Mouse (Mus musculus) R1 (cell line): ENCODE results near the gene Maneal.
A peak's percentile ranks its signal among the peaks of the same experiment; 100 is the strongest.

Experiments used
- DNase-seq: peaks from one replicate; pipeline ENCODE4 v3.0.0-alpha.2; 2018; ENCODE audit warnings: low read depth, low spot score

Gene Maneal

DNA sequence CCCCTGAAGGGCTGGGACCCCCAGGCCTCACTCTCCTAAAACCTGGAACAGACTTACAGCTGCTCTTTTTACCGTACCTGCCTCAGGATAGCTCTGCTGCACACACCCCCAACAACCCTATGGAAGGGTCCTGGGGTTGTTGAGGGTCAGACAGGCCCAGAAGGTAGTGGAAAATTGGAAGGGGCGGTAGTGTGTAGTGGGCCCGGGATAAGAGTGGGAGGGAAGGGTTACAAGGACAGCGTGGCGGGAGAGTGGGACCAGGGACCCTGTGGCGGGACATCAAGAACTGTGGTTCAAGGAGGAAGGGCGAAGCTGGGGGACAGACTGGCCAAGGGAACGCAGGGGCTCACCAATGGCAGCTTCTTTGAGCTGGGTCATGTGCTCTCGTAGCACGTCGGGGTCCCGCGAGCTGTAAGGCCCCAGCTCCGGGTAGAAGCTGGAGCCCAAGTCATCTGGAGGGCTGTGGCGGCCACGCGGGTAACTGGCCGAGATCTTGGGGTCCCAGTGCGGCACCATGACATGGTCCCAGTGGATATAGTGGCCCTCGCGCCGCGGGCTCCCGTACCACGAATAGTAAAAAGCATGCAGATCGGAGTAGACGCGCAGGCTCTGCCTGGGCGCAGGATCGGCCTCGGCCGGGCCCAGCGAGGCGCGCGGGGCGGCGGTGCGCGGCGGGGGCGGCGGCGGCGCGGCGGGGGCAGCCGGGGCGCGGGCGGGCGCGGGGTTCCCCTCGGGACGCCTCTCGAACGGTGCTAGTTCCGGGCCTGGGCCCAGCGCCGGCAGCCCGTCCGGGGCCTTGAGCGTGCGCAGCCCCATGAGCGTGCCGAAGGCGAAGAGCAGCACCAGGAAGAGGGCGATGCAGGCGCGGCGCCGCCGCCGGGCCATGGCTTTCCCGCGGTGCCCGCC, at the start of gene Maneal:
Gene Maneal, minus strand, starts transcription at position 889 of the 906 bp plus-strand sequence.
- peak; percentile 48 for DNase-seq

DNA sequence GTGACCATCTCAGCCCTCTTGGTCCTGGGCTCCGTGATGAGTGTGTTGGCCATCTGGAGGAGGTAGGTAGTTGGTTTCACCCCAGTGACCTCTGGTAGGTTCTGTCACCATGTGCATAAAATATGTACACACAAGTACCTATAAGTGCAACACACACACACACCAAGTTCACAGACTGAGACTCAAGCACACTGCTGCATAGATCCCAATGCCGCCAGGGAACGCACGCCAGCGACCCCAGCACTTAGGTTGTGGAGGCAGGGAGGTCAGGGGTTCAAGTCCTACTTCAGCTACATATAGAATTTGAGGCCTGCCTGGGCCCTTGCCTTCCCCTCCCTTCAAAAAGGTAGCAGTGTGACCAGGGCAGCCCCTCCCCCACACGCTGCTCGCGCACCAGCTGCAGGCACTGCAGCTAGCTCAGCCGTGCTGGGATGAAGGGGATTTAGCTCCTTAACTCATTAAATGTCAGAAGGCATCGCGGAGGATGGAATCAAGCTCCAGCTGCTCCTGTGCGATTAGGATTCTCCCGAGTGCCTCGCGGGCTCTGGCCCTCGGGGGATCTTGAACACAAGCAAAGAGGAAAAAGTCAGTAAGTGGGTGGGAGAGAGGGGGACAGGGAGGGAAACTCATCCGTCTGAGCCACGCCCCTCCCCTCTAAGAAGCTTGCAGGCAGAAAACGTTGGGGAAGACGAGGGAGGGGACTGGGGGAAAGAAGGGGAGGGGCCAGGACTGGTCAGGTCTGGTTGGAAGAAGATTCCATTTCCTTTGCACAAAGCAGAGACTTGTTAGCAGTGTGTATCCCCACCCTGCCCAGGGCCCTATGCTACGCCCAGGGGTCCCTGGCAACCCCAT, 44.2 kb upstream of the Maneal start:
- peak; percentile 94 for DNase-seq

DNA sequence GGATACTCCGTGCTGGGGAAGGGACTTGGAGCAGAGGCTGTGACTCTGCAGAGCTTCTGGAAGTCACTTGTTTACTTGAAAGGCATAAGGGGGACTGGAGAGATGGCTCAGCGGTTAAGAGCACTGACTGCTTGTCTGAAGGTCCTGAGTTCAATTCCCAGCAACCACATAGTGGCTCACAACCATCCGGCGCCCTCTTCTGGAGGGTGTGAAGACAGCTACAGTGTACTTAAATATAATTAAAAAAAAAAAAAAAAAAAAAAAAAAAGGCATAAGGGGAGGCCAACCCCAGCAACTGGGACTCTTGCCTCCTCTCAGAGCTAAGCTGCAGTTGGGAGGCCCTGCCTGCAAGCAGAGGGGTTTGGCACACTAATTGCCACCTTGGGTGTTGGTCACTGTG, 43.4 kb upstream of the Maneal start:
- DNase-seq: peak; percentile 63

DNA sequence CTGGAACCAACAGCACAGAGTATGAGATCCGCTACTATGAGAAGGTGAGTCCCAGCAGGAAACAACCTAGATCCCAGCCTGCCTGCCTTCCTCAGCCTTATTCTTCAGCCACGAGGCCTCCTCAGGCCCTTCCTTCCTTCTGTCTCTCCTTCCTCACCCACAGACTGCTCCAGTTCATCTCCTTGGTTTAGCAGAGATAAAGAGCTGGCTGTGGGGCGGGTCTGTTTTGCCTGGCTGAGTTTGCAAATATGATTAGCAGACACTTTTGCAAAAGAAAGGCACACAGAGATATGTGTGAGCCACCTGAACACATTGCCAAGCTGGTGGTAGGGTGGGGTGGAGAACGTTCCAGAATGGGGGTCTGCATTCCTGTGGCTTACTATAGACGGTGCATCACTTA, 37.9 kb upstream of the Maneal start:
- DNase-seq: no peak

DNA sequence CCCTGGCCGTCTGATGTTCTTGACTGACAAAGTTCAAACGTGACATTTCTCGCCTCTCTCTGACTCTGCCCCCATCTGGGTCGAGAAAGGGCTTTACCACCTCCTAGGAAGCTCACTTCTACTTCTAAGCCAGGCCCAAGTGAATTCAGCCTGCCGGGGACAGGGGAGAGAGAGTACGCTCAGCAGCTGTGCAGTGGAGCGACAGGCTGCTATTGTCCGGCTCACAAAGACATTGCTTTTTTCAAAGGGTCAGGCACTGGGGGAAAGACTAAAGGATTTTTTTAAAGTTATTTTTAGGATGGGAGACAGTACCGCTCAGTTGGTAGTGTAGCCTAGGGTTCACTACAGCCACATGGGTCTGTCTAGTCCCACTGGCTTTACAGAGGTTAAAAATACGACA, 36.5 kb upstream of the Maneal start:
- no peak for DNase-seq

DNA sequence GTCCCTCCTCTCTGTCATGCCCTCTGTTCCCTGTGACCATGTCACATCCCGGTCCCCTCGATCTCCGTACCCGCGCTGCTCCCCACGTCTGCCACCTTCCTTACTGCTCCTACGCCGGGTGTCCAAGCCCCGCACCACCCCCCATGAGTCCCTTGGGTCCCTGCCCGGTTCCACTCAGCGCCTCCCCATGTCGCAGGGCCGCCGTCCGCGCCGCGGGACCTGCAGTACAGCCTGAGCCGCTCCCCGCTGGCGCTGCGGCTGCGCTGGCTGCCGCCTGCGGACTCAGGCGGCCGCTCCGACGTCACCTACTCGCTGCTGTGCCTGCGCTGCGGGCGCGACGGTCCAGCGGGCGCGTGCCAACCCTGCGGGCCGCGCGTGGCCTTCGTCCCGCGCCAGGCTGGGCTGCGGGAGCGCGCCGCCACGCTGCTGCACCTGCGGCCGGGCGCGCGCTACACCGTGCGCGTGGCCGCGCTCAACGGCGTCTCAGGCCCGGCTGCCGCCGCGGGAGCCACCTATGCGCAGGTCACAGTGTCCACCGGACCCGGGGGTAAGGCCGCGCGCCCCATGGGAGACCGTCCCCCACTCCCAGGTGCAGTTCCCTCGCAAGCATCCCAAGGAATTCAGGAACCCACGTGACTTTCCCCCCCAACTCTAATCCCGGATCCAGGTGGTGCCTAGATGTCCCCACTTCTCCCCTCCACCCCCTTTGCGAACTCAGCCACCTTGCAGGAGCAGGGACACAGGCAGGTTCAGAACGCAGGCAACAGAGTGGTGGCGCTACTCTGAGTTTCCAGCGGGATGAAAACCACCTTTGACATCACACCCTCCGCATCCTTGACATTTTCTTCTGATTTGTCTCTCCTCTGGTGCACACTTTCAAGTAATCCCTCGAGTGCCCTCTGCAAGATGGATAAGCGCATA, 32.8 kb upstream of the Maneal start:
- DNase-seq: peak; percentile 64

DNA sequence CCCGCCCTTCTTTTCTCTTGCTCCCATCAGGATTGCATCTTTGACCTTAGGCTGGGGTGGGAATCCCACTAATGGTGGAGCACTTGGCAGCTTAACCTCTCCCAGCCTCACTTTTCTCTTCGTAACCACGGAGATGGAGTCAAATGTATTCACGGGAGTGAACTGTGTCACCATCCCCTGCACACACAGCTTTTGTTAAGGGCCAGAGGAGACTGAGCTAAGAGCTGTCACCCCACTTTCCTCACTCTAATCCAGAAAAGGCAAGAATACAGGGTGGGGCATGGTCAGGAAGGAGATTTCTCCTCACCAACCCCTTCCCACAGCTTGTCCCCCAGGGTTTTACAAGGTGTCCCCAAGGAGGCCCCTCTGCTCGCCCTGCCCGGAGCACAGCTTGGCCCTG, 31.8 kb upstream of the Maneal start:
- DNase-seq: no peak

DNA sequence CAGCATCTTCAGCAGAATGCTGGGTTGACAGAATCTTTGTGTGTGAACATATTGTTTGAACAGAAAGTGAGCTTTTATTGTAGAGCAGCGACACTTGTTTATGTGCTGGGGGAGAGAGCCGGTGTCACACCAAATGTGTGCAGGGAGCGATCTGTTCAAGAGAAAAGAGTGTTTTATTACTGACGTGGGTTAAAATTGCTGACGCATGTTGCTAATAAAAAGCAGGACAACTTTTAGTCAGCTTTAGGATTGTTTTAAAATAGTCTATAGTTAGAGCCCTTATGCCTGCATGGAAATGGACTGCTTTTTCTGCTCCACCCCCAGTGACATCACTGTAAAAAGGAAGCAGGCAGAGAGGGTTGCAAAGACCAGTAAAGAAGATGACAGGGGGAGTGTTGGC, 28.9 kb upstream of the Maneal start:
- DNase-seq: no peak

DNA sequence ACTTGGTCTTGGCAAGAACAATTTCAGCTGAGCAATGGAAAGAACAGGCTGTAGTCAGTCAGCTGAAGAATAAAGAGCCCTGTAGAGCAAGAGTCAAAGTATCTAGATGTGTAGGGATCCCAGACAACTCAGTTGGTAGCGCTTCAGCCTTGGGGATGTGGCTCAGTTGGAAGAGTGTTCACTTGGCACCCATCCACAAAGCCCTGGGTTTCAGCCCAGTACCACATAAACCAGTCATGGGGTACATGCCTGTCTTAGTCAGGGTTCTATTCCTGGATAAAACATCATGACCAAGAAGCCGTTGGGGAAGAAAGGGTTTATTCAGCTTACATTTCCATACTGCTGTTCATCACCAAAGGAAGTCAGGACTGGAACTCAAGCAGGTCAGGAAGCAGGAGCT, 28.0 kb upstream of the Maneal start:
- no peak for DNase-seq

DNA sequence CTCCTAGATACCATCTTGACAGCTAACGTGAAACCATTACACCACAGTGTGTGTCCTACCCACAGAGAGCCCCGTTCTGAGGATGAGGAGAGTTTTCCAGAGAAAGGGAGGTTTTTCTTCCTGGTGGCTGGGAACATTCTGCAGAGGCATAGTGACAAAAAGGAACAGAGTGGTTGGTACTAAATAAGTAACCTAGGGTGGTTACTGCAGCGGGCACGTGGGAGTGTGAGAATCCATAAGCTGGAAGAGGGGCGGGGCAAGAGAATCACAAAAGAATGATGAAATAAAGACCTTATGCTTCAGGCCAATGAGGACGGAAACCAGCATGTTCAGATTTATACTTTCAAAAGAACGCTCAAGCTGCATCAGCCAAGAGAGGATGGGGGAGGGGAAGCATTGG, 26.7 kb upstream of the Maneal start:
- no peak for DNase-seq

DNA sequence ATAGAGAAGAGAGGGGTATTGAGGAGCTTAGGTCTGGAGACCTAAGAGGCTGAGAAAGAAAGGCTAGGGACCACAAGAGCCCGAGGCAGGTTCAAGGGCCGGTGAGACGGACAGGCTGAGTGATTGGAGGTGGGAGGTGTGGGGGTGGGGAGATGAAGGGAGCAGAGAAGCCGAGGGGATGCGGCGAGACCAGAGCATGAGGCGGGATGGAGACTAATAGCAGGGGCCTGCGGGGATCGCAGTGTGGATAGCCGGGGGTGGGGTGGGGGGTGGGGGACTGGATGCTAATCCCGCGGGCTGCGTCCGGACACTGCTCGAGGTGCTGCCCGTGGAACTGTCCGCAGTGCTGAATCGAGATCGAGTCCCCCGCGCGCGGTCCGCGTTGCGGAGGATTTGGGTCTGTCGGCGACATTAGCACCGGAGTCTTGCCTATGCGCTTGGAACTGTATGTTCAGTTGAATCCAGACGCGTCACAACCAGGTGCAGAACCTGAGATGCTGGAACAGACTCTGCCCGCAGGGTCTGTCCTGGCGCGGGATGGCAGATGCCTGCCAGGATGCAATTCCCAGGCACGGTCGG, 20.3 kb upstream of the Maneal start:
- peak; percentile 61 for DNase-seq

DNA sequence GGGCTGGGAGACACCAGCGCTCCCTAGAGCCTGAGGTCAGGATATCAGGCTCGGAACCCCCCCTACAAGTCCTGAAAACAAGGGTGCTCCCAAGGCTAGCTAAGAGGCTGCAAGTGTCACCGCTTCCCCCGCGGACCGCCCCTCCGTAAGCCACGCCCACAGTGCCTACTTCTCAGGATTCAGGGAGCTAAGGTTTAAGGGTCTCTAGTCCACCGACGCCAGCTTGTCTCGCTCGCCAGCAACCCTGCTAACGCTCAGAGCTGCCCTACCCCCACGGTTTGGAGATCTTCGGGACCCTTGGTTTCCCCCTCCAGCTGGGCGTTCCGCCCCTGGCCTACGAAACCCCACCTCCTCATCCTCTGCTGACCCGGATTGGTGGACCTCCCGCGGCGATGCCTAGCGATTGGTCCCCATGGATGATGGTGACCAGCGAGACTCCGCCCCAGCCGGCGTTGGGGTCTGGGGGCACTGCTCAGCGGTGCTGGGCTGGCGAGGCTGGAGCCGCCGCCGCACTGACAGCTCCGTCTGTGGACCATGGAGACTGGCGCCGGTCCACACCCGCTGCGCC, 19.5 kb upstream of the Maneal start:
- peak; percentile 91 for DNase-seq

DNA sequence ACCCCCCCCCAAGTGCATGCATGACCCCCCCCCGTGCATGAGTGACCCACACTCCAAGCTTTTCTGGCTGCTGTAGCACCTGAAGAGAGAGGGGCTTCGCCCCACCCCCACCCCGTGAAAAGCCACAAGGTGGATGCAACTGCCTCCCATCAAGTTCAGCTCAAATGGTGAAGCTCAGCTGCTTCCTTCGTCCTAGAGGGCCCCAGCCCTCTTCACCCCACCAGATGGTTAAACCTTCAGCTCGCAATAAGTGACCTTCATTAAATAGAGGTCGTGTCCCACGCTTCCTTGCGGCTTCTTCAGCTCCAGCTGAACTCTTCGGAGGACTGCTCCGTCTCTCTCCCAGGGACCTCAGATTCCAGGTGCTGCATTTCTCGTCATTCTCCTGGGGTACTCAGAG, 18.6 kb upstream of the Maneal start, which contains the start of gene Epha10:
Gene Epha10, plus strand, starts transcription at position 301 of the 400 bp plus-strand sequence.
- DNase-seq: no peak

DNA sequence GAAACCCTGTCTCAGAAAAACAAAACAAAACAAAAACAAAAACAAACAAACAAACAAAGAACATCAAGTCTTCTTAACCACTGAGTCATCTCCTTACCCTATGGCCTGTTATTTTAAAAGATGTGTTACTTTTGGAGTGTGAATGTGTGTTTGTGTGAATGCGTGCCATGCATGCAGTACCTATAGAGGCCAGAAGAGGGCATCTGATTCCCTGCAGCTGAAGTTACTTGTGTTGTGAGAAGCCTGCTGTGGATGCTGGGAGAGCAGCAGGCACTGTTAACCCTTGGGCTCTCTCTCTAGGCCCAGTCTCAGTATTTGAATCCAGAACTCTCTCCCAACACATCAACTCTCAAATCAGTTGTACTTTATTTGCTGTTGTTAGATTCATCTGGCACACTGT, 10.7 kb upstream of the Maneal start:
- DNase-seq: peak; percentile 85

DNA sequence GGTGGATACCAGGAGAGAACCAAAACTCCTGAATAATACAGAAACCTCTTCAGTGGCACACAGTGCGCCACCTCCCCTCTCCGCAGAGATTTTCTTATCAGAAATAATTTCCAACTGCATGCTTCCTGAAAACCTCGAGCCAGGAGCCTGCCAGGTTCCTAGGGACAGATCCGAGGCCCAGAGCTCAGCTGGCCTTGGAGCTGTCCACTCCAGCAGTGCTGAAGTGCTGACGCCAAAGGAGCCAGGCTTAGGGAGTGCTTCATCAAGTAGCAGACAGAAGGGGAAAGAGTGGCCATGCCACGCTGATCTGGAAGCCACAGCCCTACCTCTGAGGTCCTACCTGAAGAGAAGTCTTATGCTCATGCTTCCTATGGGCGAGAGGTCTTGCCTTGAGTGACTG, 1.5 kb downstream of the Maneal start:
- peak; percentile 68 for DNase-seq

DNA sequence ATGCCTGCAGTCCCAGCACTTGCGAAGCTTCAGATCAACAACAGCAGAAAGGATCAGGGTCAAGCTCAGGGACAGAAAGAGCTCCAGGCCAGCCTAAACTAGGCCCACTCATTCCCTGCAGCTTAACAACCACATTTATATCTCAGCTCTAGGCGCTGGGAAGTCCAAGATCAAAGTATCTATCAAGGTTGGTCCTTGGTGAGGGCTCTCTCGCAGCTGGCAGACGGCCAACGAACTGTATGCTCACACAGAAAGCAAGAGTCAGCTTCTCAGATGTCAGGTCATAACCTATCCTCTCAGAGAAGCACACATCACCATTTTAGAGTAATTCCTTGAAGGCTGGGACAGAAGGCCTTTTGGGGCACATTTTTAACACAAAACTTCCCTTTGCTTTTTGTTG, 3.6 kb downstream of the Maneal start:
- no peak for DNase-seq

DNA sequence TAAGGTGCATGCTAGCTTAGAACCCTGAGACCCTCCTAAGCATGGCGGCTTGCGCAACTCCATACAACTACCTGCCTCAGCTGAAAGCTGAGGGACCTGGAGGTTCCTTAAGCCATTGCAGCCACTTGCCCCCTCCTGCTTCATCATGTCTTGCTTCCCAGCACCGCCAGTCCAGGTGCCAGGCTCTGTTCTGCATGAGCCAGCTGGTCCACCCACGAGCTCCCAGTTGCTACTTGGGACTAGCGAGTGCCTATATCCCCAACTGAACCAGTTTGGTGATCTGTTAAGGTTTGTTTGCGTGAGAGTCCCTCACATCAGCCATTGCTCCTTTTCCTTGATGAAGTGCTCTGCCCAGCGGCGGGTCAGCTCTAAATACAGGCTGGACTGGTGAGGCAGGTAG, 5.7 kb downstream of the Maneal start:
- no peak for DNase-seq

DNA sequence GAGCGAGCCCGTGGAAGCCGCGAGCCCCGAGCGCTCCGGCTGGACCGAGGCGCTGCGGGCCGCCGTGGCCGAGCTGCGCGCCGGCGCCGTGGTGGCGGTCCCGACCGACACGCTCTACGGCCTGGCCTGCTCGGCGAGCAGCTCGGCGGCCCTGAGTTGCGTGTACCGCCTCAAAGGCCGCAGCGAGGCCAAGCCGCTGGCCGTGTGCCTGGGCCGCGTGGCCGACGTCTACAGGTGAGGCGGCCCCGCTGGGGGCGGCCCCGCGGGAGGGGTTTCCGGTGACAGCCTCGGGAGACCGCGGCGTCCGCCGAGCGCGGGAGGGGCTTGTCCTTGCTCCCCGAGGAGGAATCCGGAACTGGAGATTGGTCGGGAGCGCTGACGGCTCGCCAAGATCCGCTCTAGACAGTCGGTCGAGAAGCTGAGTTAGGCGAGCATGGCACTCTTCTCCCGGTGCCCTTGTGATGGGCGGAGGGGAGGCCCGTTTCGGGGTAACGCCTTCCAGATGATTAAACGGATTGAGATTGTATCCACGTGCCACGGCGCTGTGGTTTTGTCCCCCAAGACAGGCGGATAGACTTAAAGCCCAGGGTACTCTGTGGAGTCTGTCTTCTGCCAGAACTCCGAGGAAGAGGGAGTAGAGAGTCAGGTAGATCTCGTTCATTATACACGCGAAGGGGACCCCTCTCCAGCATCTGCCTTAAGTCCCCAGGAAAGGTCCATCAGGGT, 10.9 kb downstream of the Maneal start, which contains the start of gene 1110065P20Rik:
Gene 1110065P20Rik, minus strand, starts transcription at position 264 of the 726 bp plus-strand sequence.
- peak; percentile 63 for DNase-seq

DNA sequence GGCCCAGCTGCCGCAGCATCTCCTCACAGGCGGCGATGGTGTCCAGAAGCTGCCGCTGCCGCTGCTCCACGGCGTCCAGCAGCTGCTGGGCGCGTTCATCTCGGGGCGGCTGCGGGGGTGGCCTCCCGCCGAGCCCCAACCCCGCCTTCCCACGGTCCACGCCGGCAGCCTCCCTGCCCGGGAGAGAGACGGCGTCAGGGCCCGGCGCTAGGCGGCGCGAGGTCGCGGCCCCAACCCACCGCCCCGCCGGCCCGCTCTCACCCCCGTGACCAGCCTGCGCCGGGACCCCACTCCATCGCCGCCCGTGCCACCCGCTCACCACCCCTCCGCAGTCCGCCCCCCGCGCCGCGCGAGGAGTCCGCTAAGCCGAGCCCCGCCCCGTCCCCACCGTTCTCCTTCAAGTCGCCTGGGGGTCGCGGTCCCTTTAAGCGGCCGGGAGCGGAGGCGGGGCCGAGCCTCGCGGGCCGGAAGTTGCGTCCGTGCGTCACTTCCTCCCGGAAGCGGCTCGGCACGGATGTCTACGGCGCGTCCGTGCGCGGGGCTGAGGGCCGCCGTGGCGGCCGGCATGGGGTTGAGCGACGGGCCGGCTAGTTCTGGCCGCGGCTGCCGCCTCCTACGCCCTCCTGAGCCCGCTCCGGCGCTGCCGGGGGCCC, 11.6 kb downstream of the Maneal start, which contains the start of gene Yrdc:
Gene Yrdc, plus strand, starts transcription at position 419 of the 653 bp plus-strand sequence.
- peak; percentile 94 for DNase-seq
